Mouse (Mus musculus): ENCODE data around the gene Gls2. TPM values are rescaled to one million over a fixed set of nuclear protein-coding genes. Genes with fewer than 3 reads are reported as not detected.
"Not testable (repeated sequence)": the region's sequence is repeated elsewhere in the genome, so short reads cannot be mapped to it uniquely, and the experiment has no call there.

Gene Gls2
- polyA plus RNA-seq (2016; fragmentation: Nextera tagmentation; extraction: Ambion mirVana) = 1.00 and 1.5 TPM in 2 replicates

DNA sequence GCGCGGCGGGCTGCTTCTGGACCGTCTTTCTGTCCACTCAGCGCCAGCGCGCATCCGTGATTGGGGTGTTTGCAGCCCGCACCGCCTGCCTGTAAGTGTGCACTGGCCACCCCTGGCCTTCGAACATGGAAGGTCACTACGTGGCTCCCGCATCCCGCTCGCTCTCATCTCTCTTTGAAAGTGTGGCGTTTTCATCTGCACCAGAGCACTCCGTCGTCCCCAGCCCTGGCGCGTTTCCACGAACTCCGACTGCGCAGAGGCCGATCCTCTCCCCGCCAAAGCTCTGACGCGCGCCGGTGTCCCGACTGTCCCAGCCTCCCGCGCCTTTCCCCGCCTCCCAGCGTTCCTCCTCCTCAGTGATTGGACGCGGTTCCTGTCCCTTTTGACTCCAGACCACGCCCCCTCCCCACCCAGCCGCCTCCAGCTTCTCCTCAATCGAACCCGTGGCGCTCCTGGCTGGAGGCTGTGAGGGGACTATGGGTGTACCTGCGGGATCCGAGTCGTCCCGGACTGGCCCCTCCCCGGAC, at the start of gene Gls2:
Gene Gls2 (plus strand): TSS at position 434 of the 527 bp plus-strand sequence.
- Histone ChIP-seq H3K27ac (no peak within 1 kb of the TSS), H3K4me1 (peaks cover 15% of the 10 kb centered on the region), H3K27me3 (replicated peaks) (peaks cover 22% of the 10 kb centered on the region), H3K9ac (peak within 1 kb of the TSS; percentile 69), H3K4me3 (peak within 1 kb of the TSS; percentile 70), H3K9me3 (no peaks in the 10 kb centered on the region), H3K4me2 (replicated peaks) (peak within 1 kb of the TSS; percentile 98), H3K36me3 (no peaks in the 10 kb centered on the region)
- ATAC-seq (ENCODE audit: low FRiP score, low read depth) = peak; percentile 97
- under 1% methylated on average over 46 of the region's 46 CpGs for WGBS

- peaks cover 33% of the 10 kb centered on the region for H3K36me3 ChIP-seq
- no peak for ATAC-seq (ENCODE audit: low FRiP score, low read depth)
- WGBS = 92% methylated on average over 2 of the region's 2 CpGs
These were observed 49.3 kb upstream of the Gls2 start for GRCm38 (mm10) chr10:128144961-128145360.

DNA sequence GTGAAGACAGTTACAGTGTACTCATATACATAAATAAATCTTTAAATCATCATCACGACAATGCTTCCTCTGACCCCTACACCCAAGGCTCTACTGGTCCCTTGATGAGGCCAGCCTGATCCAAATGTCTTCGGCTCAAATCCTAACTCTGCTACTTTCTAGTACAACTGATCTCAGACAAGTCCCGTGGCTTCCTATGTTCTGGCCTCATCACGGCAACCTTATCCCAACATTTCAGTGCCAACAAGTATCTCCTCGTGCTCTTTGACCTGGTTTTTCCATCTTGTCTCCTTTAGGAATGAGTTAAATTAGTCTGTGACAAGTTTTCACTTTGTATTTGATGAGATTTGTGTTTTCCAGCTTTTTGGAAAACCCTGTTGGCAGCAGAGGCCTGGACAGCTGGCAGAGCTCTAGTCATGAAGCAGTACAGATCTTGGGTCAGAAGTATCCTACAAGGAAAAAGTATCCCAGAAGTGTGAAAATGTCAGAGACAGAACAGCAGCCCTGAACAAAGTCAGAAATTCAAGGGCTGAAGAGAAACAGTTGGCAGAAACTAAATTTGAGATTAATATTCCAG, 45.4 kb upstream of the Gls2 start:
- no peak overlapping the region for H3K27ac ChIP-seq
- H3K4me1 ChIP-seq = no peaks in the 10 kb centered on the region
- peaks cover 16% of the 10 kb centered on the region for H3K36me3 ChIP-seq
- no peak overlapping the region for H3K4me2 ChIP-seq (replicated peaks)
- no peak for ATAC-seq (ENCODE audit: low FRiP score, low read depth)
- no peak overlapping the region for H3K9ac ChIP-seq
- WGBS = 93% methylated on average over 5 of the region's 5 CpGs
- H3K4me3 ChIP-seq = no peak overlapping the region
- no peaks in the 10 kb centered on the region for H3K9me3 ChIP-seq
- H3K27me3 ChIP-seq (replicated peaks) = no peaks in the 10 kb centered on the region

More at GRCm38 (mm10) chr10:128144961-128145360, 49.3 kb upstream of the Gls2 start:
- Histone ChIP-seq H3K27me3 (replicated peaks) (no peaks in the 10 kb centered on the region), H3K9me3 (no peaks in the 10 kb centered on the region), H3K9ac (no peak overlapping the region), H3K4me1 (no peaks in the 10 kb centered on the region), H3K4me2 (replicated peaks) (no peak overlapping the region), H3K4me3 (no peak overlapping the region), H3K27ac (no peak overlapping the region)

DNA sequence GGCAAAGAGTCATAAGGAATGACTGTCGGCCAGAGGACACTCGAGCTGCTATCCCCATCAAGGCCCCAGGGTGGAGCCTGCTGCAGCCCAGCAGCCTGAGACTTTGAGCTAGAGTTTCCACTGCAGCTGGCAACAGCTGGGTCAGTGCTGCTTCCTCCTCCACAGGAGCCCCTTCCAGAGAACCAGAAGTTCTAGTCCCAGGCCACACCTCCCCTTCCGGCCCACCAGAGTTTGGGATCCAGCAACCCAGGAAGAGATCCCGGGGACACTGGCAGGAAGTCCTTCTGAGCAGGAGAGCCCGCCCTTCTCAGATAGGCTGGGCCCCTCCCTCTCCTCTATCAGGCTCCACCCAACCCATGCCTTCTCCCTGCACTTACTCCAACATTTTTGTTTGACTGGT, 44.7 kb upstream of the Gls2 start:
- Histone ChIP-seq H3K9me3 (no peaks in the 10 kb centered on the region), H3K27me3 (replicated peaks) (no peaks in the 10 kb centered on the region), H3K4me2 (replicated peaks) (peak overlapping the region; percentile 20; the same call in 1 of the 2 replicates), H3K36me3 (peaks cover 13% of the 10 kb centered on the region), H3K27ac (no peak overlapping the region), H3K4me3 (no peak overlapping the region), H3K4me1 (no peaks in the 10 kb centered on the region), H3K9ac (no peak overlapping the region)
- ATAC-seq (ENCODE audit: low FRiP score, low read depth) = no peak
- WGBS = 8% methylated on average over 5 of the region's 5 CpGs

DNA sequence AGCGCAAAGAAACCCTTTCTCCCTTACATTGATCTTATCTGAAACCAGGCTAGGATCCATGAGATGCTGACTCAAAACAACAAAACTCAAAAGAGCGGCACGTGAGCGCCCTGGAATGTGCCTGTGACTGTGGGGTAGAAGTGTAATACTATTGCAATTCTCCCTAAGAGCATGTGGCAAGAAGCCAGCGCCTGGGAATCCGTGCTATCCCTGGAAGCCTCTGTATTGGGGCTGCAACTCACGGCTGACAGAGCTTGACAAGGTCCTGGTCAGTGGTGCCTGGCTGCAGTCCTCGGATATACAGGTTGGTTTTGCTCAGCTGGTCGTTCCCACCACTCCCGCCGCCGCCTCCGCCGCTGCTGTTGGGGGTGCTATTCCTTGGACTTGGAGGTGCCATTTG, 43.3 kb upstream of the Gls2 start:
- H3K27me3 ChIP-seq (replicated peaks) = no peaks in the 10 kb centered on the region
- H3K36me3 ChIP-seq = peaks cover 3% of the 10 kb centered on the region; the same call in 1 of the 2 replicates
- no peak overlapping the region for H3K4me2 ChIP-seq (replicated peaks)
- H3K4me3 ChIP-seq = no peak overlapping the region
- H3K9ac ChIP-seq = no peak overlapping the region
- 89% methylated on average over 14 of the region's 14 CpGs for WGBS
- no peak overlapping the region for H3K27ac ChIP-seq
- no peaks in the 10 kb centered on the region for H3K4me1 ChIP-seq
- H3K9me3 ChIP-seq = no peaks in the 10 kb centered on the region
- ATAC-seq (ENCODE audit: low FRiP score, low read depth) = no peak

- H3K27me3 ChIP-seq (replicated peaks) = no peaks in the 10 kb centered on the region
- no peak overlapping the region for H3K4me3 ChIP-seq
- H3K27ac ChIP-seq = no peak overlapping the region
- H3K9ac ChIP-seq = no peak overlapping the region
- no peaks in the 10 kb centered on the region for H3K9me3 ChIP-seq
- no peak overlapping the region for H3K4me2 ChIP-seq (replicated peaks)
- 81% methylated on average over 3 of the region's 3 CpGs for WGBS
- no peaks in the 10 kb centered on the region for H3K4me1 ChIP-seq
- ATAC-seq (ENCODE audit: low FRiP score, low read depth) = no peak
- peaks cover 3% of the 10 kb centered on the region; the same call in 1 of the 2 replicates for H3K36me3 ChIP-seq
These were observed 40.3 kb upstream of the Gls2 start for GRCm38 (mm10) chr10:128153978-128154377.

DNA sequence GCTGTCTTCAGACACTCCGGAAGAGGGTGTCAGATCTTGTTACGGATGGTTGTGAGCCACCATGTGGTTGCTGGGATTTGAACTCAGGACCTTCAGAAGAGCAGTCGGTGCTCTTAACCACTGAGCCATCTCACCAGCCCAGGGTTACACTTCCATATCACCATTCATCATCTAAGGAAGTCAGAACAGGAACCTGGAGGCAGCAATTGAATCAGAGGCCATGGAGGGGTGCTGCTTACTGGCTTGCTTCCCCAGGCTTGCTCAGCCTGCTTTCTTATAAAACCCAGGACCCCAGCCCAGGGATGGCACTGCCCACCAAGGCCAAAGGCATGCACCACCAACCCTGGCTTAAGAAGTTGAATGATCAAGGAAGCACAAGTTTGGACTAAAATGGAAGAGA, 28.5 kb upstream of the Gls2 start:
- not testable (repeated sequence) for H3K4me2 ChIP-seq (replicated peaks); H3K4me3 ChIP-seq; H3K4me1 ChIP-seq; H3K9ac ChIP-seq; ATAC-seq (ENCODE audit: low FRiP score, low read depth); H3K27me3 ChIP-seq (replicated peaks); H3K36me3 ChIP-seq; H3K27ac ChIP-seq; H3K9me3 ChIP-seq
- WGBS = 89% methylated on average over 3 of the region's 3 CpGs

- Histone ChIP-seq H3K9me3 (no peaks in the 10 kb centered on the region), H3K4me3 (no peak overlapping the region), H3K9ac (no peak overlapping the region), H3K27ac (no peak overlapping the region), H3K4me2 (replicated peaks) (no peak overlapping the region), H3K27me3 (replicated peaks) (no peaks in the 10 kb centered on the region), H3K36me3 (no peaks in the 10 kb centered on the region), H3K4me1 (no peaks in the 10 kb centered on the region)
- no peak for ATAC-seq (ENCODE audit: low FRiP score, low read depth)
- WGBS = 61% methylated on average over 6 of the region's 6 CpGs
These were observed 27.2 kb upstream of the Gls2 start for GRCm38 (mm10) chr10:128167091-128167490.

DNA sequence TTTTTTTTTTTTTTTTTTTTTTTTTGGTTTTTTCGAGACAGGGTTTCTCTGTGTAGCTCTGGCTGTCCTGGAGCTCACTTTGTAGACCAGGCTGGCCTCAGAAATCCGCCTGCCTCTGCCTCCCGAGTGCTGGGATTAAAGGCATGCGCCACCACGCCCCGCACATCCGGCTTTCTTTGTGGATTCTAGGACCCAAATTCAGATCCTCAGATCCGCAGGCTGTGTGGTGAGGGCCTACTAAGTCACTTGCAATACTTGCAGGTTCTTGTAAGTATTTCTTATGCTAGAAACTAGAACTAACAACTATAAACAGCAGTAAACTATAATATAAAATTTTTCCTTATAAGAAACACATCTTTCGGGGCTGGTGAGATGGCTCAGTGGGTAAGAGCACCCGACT, 22.9 kb upstream of the Gls2 start:
- H3K4me1 ChIP-seq = peaks cover 18% of the 10 kb centered on the region
- WGBS = 98% methylated on average over 10 of the region's 10 CpGs
- H3K27me3 ChIP-seq (replicated peaks); H3K36me3 ChIP-seq; ATAC-seq (ENCODE audit: low FRiP score, low read depth); H3K27ac ChIP-seq; H3K9me3 ChIP-seq; H3K9ac ChIP-seq; H3K4me3 ChIP-seq; H3K4me2 ChIP-seq (replicated peaks): not testable (repeated sequence)

DNA sequence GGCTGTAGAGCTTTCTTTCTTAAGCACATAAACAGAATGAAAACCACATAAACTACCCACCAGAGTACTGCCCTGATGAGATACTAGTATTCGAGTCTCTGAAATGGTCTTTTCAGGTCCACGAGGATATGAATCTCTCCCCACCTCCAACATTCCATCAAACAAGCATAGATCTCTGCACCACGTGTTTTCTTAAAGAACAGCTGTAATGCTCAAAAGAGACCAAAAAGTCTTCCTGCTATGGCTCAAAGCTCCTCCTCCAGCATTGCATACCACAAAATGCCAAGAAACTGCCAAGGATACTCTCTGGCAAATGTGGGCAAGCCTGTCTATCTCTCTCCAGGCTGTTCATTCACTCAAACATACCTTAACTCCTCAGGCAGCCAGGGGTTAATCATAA, 19.0 kb upstream of the Gls2 start:
- Histone ChIP-seq H3K9ac (peak overlapping the region; percentile 62), H3K9me3 (no peaks in the 10 kb centered on the region), H3K4me3 (peak overlapping the region; percentile 50), H3K27me3 (replicated peaks) (no peaks in the 10 kb centered on the region), H3K4me1 (peaks cover 18% of the 10 kb centered on the region), H3K4me2 (replicated peaks) (peak overlapping the region; percentile 64), H3K27ac (no peak overlapping the region), H3K36me3 (no peaks in the 10 kb centered on the region)
- WGBS = 27% methylated on average over 3 of the region's 3 CpGs
- no peak for ATAC-seq (ENCODE audit: low FRiP score, low read depth)

GRCm38 (mm10) chr10:128175996-128176755, 18.1 kb upstream of the Gls2 start:
- under 1% methylated on average over 17 of the region's 17 CpGs for WGBS

GRCm38 (mm10) chr10:128177316-128177715, 16.9 kb upstream of the Gls2 start:
- Histone ChIP-seq H3K36me3 (no peaks in the 10 kb centered on the region), H3K4me2 (replicated peaks) (no peak overlapping the region), H3K27me3 (replicated peaks) (no peaks in the 10 kb centered on the region), H3K9me3 (no peaks in the 10 kb centered on the region), H3K27ac (no peak overlapping the region), H3K9ac (no peak overlapping the region), H3K4me3 (no peak overlapping the region), H3K4me1 (peaks cover 18% of the 10 kb centered on the region)
- 89% methylated on average over 4 of the region's 4 CpGs for WGBS
- ATAC-seq (ENCODE audit: low FRiP score, low read depth) = no peak

More at GRCm38 (mm10) chr10:128175996-128176755, 18.1 kb upstream of the Gls2 start:
- Histone ChIP-seq H3K4me2 (replicated peaks) (peak overlapping the region; percentile 64), H3K4me3 (peak overlapping the region; percentile 50), H3K36me3 (no peaks in the 10 kb centered on the region), H3K4me1 (peaks cover 18% of the 10 kb centered on the region), H3K27me3 (replicated peaks) (no peaks in the 10 kb centered on the region), H3K9ac (peak overlapping the region; percentile 62), H3K9me3 (no peaks in the 10 kb centered on the region), H3K27ac (0 out of 2 replicates have a peak overlapping the region, but pooled peaks have one; percentile 32)
- ATAC-seq (ENCODE audit: low FRiP score, low read depth) = peak; percentile 85
